Mouse (Mus musculus): Measurements from ENCODE around the gene Pkn3. TPM values are rescaled to one million over a fixed set of nuclear protein-coding genes. Genes with fewer than 3 reads are reported as not detected.

The Pkn3 gene
- polyA plus RNA-seq, 1 experiment from 2014 or later = 14.7 TPM

DNA sequence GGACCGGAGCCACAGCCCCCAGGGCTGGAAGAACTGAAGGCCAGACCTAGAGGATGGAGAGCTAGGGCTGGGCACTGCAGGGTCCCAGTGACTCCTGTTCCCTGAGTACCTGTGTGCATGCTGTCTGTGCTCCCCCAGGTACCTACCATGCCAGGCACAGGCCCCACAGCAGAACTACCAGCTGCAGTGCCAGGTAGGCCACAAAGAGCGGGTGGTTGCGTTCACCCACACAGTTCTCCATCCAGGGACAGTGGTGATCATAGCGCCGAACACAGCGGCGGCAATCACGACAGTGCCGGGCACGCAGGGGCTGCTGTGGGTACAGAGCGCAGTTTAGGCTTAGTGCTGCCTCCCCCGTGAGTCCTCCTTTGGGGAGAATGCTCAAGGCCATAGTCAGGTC lies 14.0 kb downstream of the Pkn3 start:
- H3K4me1 ChIP-seq = peaks cover 35% of the 10 kb centered on the region
- H3K9me3 ChIP-seq (replicated peaks) = no peaks in the 10 kb centered on the region
- 0 out of 2 replicates have a peak overlapping the region, but pooled peaks have one; percentile 8 for H3K4me3 ChIP-seq
- H3K36me3 ChIP-seq = peaks cover 46% of the 10 kb centered on the region
- no peaks in the 10 kb centered on the region for H3K27me3 ChIP-seq (ENCODE audit: low read depth, poor library complexity, severe bottlenecking)
- DNase-seq (ENCODE audit: low spot score) = no peak
- H3K27ac ChIP-seq = 0 out of 2 replicates have a peak overlapping the region, but pooled peaks have one; percentile 1
- WGBS = 95% methylated on average over 12 of the region's 12 CpGs

GRCm38 (mm10) chr2:30092280-30092918 lies 14.9 kb downstream of the Pkn3 start:
- H3K36me3 ChIP-seq = peaks cover 45% of the 10 kb centered on the region
- peaks cover 35% of the 10 kb centered on the region for H3K4me1 ChIP-seq
- peak overlapping the region; percentile 71 for H3K4me3 ChIP-seq
- H3K9me3 ChIP-seq (replicated peaks) = no peaks in the 10 kb centered on the region
- H3K27me3 ChIP-seq (ENCODE audit: low read depth, poor library complexity, severe bottlenecking) = no peaks in the 10 kb centered on the region
- DNase-seq (ENCODE audit: low spot score) = no peak
- peak overlapping the region; percentile 86 for H3K27ac ChIP-seq
- WGBS = 51% methylated on average over 6 of the region's 6 CpGs

DNA sequence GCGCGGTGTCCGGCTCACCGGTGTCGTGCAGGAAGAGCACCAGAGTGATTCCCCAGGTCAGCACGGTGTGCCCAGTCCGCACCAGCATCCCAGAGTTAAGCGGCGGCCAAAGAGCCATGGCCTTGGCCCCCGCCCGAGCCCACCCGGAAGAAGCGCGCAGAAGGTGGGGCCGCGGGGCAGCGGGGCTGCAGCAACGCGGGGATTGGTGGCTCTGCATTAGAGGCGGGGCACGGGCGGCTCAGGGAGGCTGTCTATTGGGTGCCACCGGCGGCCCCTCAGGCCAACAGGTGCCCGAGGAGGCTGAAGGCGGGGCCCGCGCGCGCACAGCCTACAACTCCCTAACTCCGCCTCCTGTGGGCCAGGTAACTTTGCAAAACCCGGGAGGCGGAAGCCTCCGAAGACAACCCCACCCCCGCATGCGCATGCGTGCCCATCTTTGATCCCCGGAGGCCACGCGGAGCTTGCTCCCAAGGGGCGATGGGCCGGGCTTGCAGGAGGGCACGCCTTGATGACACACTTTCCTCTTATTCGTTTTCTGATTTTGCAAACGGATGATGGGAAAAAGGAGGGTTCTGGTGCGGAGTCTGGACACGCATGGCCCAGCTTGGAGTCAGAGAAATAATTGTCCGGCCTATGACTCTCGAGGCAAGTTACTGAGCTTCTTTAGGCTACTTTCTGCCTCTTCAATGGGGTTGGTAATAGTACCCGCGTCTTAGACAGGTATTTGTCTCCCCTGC lies 16.2 kb downstream of the Pkn3 start, which contains the start of gene Zdhhc12:
Gene Zdhhc12, minus strand, starts transcription at position 178 of the 737 bp plus-strand sequence.
- H3K4me1 ChIP-seq = peaks cover 35% of the 10 kb centered on the region
- H3K27ac ChIP-seq = peak within 1 kb of the TSS; percentile 86
- under 1% methylated on average over 51 of the region's 51 CpGs for WGBS
- no peaks in the 10 kb centered on the region for H3K9me3 ChIP-seq (replicated peaks)
- H3K4me3 ChIP-seq = peak within 1 kb of the TSS; percentile 71
- peaks cover 48% of the 10 kb centered on the region for H3K36me3 ChIP-seq
- H3K27me3 ChIP-seq (ENCODE audit: low read depth, poor library complexity, severe bottlenecking) = no peaks in the 10 kb centered on the region
- DNase-seq (ENCODE audit: low spot score) = peak; percentile 95

DNA sequence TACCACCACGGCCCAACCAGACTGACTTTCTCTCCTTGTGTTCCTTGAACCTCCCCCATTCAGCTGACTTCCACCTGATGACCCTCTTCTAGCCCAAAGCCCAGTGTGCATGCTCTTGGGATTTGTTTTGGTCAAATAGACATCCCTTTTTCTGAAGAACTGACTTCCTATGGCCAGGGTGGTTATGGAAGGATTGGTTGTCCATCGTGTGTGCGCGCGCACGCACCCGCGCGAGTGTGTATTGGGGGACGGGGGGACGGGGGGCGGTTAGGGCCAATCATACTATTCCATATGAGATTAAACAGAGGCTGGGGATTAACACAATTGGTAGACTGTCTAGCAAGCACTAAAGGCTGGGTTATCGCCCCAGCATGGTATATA lies 16.7 kb downstream of the Pkn3 start:
- DNase-seq (ENCODE audit: low spot score) = no peak
- Histone ChIP-seq H3K4me3 (peak overlapping the region; percentile 71), H3K4me1 (peaks cover 35% of the 10 kb centered on the region), H3K9me3 (replicated peaks) (no peaks in the 10 kb centered on the region), H3K27me3 (ENCODE audit: low read depth, poor library complexity, severe bottlenecking) (no peaks in the 10 kb centered on the region), H3K36me3 (peaks cover 53% of the 10 kb centered on the region), H3K27ac (peak overlapping the region; percentile 86)
- WGBS = 3% methylated on average over 13 of the region's 13 CpGs

DNA sequence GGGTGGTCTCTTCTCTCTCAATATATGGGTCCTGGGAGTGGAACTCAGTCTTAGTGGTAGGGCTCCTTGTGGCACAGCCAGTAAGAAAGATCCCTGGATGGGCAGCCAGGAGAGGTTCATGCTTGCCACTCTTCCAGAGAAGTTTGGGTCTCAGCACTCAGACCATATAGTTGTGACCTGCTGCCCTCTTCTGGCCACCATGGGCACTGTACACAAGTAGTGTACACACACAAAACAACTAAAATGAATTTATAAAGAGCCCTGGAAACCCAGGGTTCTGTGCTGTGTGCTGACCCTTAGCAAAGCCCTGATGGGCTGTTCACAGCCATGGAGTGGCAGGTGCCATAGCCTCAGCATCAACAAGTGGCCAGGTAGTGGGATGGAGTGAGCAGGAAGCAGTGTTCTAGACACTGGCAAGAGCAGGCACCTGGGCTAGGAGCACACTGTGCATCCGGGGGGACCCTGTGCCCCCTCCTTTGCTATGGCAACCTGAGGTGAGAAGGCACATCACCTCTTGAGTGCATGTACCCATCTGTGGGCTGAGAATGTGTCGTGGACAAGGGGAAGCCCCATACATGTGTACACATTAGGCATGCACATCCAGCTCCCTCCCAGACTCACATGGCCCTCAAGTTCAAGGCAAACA lies 18.5 kb downstream of the Pkn3 start:
- Histone ChIP-seq H3K9me3 (replicated peaks) (no peaks in the 10 kb centered on the region), H3K36me3 (peaks cover 52% of the 10 kb centered on the region), H3K27ac (no peak overlapping the region), H3K4me3 (no peak overlapping the region), H3K27me3 (ENCODE audit: low read depth, poor library complexity, severe bottlenecking) (no peaks in the 10 kb centered on the region), H3K4me1 (peaks cover 34% of the 10 kb centered on the region)
- DNase-seq (ENCODE audit: low spot score) = peak; percentile 58
- 73% methylated on average over 2 of the region's 2 CpGs for WGBS

GRCm38 (mm10) chr2:30100214-30100613 lies 22.7 kb downstream of the Pkn3 start:
- Histone ChIP-seq H3K27ac (no peak overlapping the region), H3K27me3 (ENCODE audit: low read depth, poor library complexity, severe bottlenecking) (no peaks in the 10 kb centered on the region), H3K9me3 (replicated peaks) (no peaks in the 10 kb centered on the region), H3K4me3 (no peak overlapping the region), H3K4me1 (no peaks in the 10 kb centered on the region), H3K36me3 (peaks cover 79% of the 10 kb centered on the region)
- DNase-seq (ENCODE audit: low spot score) = no peak
- WGBS = 76% methylated on average over 4 of the region's 4 CpGs

DNA sequence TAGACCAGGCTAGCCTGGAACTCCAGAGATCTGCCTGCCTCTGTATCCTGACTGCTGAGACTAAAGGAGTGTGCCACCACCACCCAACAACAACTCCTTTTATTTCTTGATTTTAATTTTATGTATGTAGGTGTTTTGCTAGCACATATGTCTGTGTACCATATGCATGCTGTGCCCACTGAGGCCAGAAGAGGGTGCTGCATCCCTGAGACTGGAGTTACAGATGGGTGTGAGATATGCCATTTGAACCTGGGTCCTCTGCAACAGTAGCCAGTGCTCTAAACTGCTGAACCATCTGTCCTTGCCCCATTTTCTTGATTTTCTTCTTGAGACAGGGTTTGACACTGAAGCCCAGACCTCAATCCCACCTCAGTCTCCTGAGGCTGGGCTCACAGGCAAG lies 28.9 kb downstream of the Pkn3 start:
- Histone ChIP-seq H3K9me3 (replicated peaks) (no peaks in the 10 kb centered on the region), H3K27ac (no peak overlapping the region), H3K36me3 (peaks cover 94% of the 10 kb centered on the region), H3K27me3 (ENCODE audit: low read depth, poor library complexity, severe bottlenecking) (no peaks in the 10 kb centered on the region), H3K4me3 (no peak overlapping the region), H3K4me1 (0 out of 2 replicates have a peak, but pooled peaks cover 3% of the 10 kb centered on the region)
- DNase-seq (ENCODE audit: low spot score) = peak; percentile 57

- no peak for DNase-seq (ENCODE audit: low spot score)
- H3K36me3 ChIP-seq = peaks cover 94% of the 10 kb centered on the region
- H3K27ac ChIP-seq = no peak overlapping the region
- 93% methylated on average over 5 of the region's 5 CpGs for WGBS
- no peaks in the 10 kb centered on the region for H3K9me3 ChIP-seq (replicated peaks)
- no peaks in the 10 kb centered on the region for H3K27me3 ChIP-seq (ENCODE audit: low read depth, poor library complexity, severe bottlenecking)
- H3K4me1 ChIP-seq = 0 out of 2 replicates have a peak, but pooled peaks cover 3% of the 10 kb centered on the region
- no peak overlapping the region for H3K4me3 ChIP-seq
Observed at GRCm38 (mm10) chr2:30107646-30108045, 30.2 kb downstream of the Pkn3 start.

- DNase-seq (ENCODE audit: low spot score) = no peak
- no peaks in the 10 kb centered on the region for H3K27me3 ChIP-seq (ENCODE audit: low read depth, poor library complexity, severe bottlenecking)
- 90% methylated on average over 4 of the region's 4 CpGs for WGBS
- H3K36me3 ChIP-seq = peaks cover 94% of the 10 kb centered on the region
- 0 out of 2 replicates have a peak, but pooled peaks cover 3% of the 10 kb centered on the region for H3K4me1 ChIP-seq
- H3K27ac ChIP-seq = no peak overlapping the region
- H3K4me3 ChIP-seq = no peak overlapping the region
- no peaks in the 10 kb centered on the region for H3K9me3 ChIP-seq (replicated peaks)
Observed at GRCm38 (mm10) chr2:30108260-30108659, 30.8 kb downstream of the Pkn3 start.

GRCm38 (mm10) chr2:30111500-30111899 lies 34.0 kb downstream of the Pkn3 start:
- Histone ChIP-seq H3K4me1 (0 out of 2 replicates have a peak, but pooled peaks cover 3% of the 10 kb centered on the region), H3K27me3 (ENCODE audit: low read depth, poor library complexity, severe bottlenecking) (no peaks in the 10 kb centered on the region), H3K36me3 (peaks cover 65% of the 10 kb centered on the region), H3K27ac (no peak overlapping the region), H3K9me3 (replicated peaks) (no peaks in the 10 kb centered on the region), H3K4me3 (no peak overlapping the region)
- 92% methylated on average over 2 of the region's 2 CpGs for WGBS
- no peak for DNase-seq (ENCODE audit: low spot score)

GRCm38 (mm10) chr2:30112564-30112963 lies 35.1 kb downstream of the Pkn3 start:
- H3K4me3 ChIP-seq = no peak overlapping the region
- no peaks in the 10 kb centered on the region for H3K27me3 ChIP-seq (ENCODE audit: low read depth, poor library complexity, severe bottlenecking)
- no peak overlapping the region for H3K27ac ChIP-seq
- peaks cover 54% of the 10 kb centered on the region for H3K36me3 ChIP-seq
- H3K4me1 ChIP-seq = no peaks in the 10 kb centered on the region
- WGBS = 93% methylated on average over 5 of the region's 5 CpGs
- H3K9me3 ChIP-seq (replicated peaks) = no peaks in the 10 kb centered on the region
- DNase-seq (ENCODE audit: low spot score) = no peak

DNA sequence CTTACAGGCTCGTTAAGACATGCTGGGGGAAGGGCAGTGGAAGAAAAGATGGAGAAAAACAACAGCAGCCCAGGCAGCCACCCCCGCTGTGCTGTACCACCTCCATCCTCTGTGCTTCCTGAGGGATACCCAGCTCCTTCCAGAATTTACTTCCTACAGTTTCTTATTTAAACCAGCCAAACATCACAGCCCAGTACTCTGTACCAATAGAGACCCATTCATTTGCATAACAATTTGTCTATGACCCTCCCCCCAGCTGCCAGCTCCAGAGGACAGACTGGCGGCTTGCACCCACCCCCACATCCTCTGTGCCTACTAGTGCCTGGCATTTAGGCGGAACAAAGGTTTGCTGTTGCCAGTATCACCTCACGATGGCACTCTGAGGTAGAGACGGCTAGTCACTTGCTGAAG lies 42.2 kb downstream of the Pkn3 start:
- Histone ChIP-seq H3K4me3 (no peak overlapping the region), H3K27me3 (ENCODE audit: low read depth, poor library complexity, severe bottlenecking) (no peaks in the 10 kb centered on the region), H3K4me1 (peaks cover 16% of the 10 kb centered on the region), H3K27ac (no peak overlapping the region), H3K36me3 (peaks cover 4% of the 10 kb centered on the region; the same call in 1 of the 2 replicates), H3K9me3 (replicated peaks) (no peaks in the 10 kb centered on the region)
- WGBS = 40% methylated on average over 6 of the region's 6 CpGs
- no peak for DNase-seq (ENCODE audit: low spot score)

DNA sequence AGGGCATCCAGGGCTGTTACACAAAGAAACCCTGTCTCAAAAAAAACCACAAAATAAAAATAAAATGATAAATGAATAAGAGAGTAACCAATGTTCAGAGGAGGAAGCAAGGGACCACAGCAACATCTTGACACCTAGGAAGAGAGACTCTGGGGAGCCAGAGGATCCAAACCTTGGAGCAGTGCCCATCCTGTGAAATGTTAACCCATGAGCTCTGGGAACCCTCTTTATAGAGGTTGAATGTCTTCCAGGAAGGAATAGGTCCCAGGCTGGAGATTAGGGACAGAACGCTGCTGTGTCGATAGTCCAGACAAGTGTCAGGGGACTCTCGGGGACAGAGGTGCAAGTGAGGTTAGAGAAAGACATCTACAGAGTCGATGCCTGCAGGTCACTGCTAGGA lies 42.8 kb downstream of the Pkn3 start:
- WGBS = 92% methylated on average over 4 of the region's 4 CpGs
- H3K4me1 ChIP-seq = peaks cover 22% of the 10 kb centered on the region

More for the DNA sequence above, 42.8 kb downstream of the Pkn3 start:
- Histone ChIP-seq H3K36me3 (peaks cover 4% of the 10 kb centered on the region; the same call in 1 of the 2 replicates), H3K4me3 (no peak overlapping the region), H3K27ac (no peak overlapping the region), H3K9me3 (replicated peaks) (no peaks in the 10 kb centered on the region), H3K27me3 (ENCODE audit: low read depth, poor library complexity, severe bottlenecking) (no peaks in the 10 kb centered on the region)
- DNase-seq (ENCODE audit: low spot score) = no peak

Data from limb, embryonic 10.5 days (tissue).